Mouse (Mus musculus) ES-Bruce4 (cell line): ENCODE data around the gene Rps6ka5.

Experiments used
- CTCF ChIP-seq: IDR thresholded peaks from one replicate; pipeline ENCODE4 v1.8.1; 2011; ENCODE audit warnings: low read depth, low read length
- POLR2A ChIP-seq: IDR thresholded peaks from one replicate; pipeline ENCODE4 v1.8.1; 2011; ENCODE audit warnings: low read length; ENCODE audit not compliant: insufficient read depth

GRCm38 (mm10) chr12:100542494-100542893, 184.3 kb downstream of the Rps6ka5 start:
- TF ChIP-seq POLR2A (no peak), CTCF (no peak)
